Mouse (Mus musculus) heart, postnatal 14 days (tissue): ENCODE measurements around the gene Lrrc9. TPM values are rescaled to one million over a fixed set of nuclear protein-coding genes. Genes with fewer than 3 reads are reported as not detected.
A peak's percentile ranks its signal among the peaks of the same experiment; 100 is the strongest.

Source experiments
- DNase-seq, 2 experiments: peaks; one replicate each; pipeline ENCODE4 v3.0.0; 2021 to 2022
- intact Hi-C: fragments of 180-260 bp; cut with DNase I; formaldehyde crosslinking; loops from one replicate; pipeline ENCODE4 v1.15.1; 2025
- microRNA-seq, 2 experiments: library from miRNA; unstranded; fragments of <30 nt; microRNA quantifications; one replicate each; pipeline ENCODE4 v1.2.0; 2021 to 2022
- total RNA-seq, 2 experiments: library from RNA; stranded (reverse); gene quantifications; 2 replicates each; pipeline ENCODE4 v1.2.3; 2021

Gene Lrrc9
- total RNA-seq, 2 experiments from 2014 or later, result 0.15 to 0.36 TPM

GRCm38 (mm10) chr12:72536021-72536597 is 94.4 kb downstream of the Lrrc9 start, which contains the start of gene Pcnx4:
Pcnx4 (plus strand) TSS chr12:72536383.
- peak; percentile 99 for DNase-seq
- intact Hi-C loops, result loop anchor here (5.0 to 10.0 kb wide), 4 partner anchors 131 to 451 kb away; partner anchors contain the start of genes Jkamp and L3hypdh

- intact Hi-C loops, result loop anchor here (5.0 to 10.0 kb wide), 4 partner anchors 129 to 454 kb away; partner anchors contain the start of genes Jkamp and L3hypdh
- DNase-seq, result no peak
These were observed 96.9 kb downstream of the Lrrc9 start for GRCm38 (mm10) chr12:72538571-72538970.

GRCm38 (mm10) chr12:72554347-72554746 is 112.7 kb downstream of the Lrrc9 start:
- intact Hi-C loops, result no loop called here
- no peak for DNase-seq

GRCm38 (mm10) chr12:72564281-72564795 is 122.7 kb downstream of the Lrrc9 start:
- intact Hi-C loops, result no loop called here
- DNase-seq, result no peak

Small RNA genes within 50 kb of the gene (microRNA-seq; reads per million reads assigned to microRNA genes)
- 0 reads per million in 2 experiments for gene Gm44392

Other genes with a start within 250 kb of the Lrrc9 start
- 1 to 10 TPM; 5.3 to 8.9 TPM for gene Rtn1, start 32.8 kb upstream of the Lrrc9 start, total RNA-seq
- 1 to 10 TPM; 3.4 to 3.5 TPM for gene Pcnx4, start 94.5 kb downstream of the Lrrc9 start, total RNA-seq
- not detected for gene Gm4756, start 207.8 kb downstream of the Lrrc9 start, total RNA-seq
- 100 to 1,000 TPM in 1 of 2 experiments, 10 to 100 TPM in 1; 94.6 to 114 TPM for gene Dhrs7, start 223.0 kb downstream of the Lrrc9 start, total RNA-seq